Mouse (Mus musculus) liver, embryonic 15.5 days (tissue): ENCODE measurements around the gene Epm2a. TPM values are rescaled to one million over a fixed set of nuclear protein-coding genes. Genes with fewer than 3 reads are reported as not detected.
"Not testable (repeated sequence)": the region's sequence is repeated elsewhere in the genome, so short reads cannot be mapped to it uniquely, and the experiment has no call there.

Experiments
- ATAC-seq: fragments of 200-750 bp; cut with Nextera tagmentation; 2 replicates; pipeline ENCODE4 v1.8.0; 2017; ENCODE audit warnings: moderate number of reproducible peaks, mild to moderate bottlenecking, moderate library complexity; ENCODE audit not compliant: insufficient read depth
- H3K27ac ChIP-seq: fragments of 300-500 bp; sonication (generic); replicated peaks from 2 replicates; pipeline ENCODE4 v1.5.1; 2015; ENCODE audit warnings: mild to moderate bottlenecking, inconsistent platforms
- H3K27me3 ChIP-seq: fragments of 300-500 bp; sonication (generic); 2 replicates; pipeline ENCODE4 v1.6.1; 2015; ENCODE audit warnings: mild to moderate bottlenecking, inconsistent platforms
- H3K36me3 ChIP-seq: fragments of 300-500 bp; sonication (generic); replicated peaks from 2 replicates; pipeline ENCODE4 v1.6.1; 2015; ENCODE audit warnings: moderate library complexity, mild to moderate bottlenecking, inconsistent platforms
- H3K4me1 ChIP-seq: fragments of 300-500 bp; sonication (generic); replicated peaks from 2 replicates; pipeline ENCODE4 v1.6.1; 2015; ENCODE audit warnings: inconsistent platforms
- H3K4me2 ChIP-seq: fragments of 300-500 bp; sonication (generic); 2 replicates; pipeline ENCODE4 v1.6.1; 2015; ENCODE audit warnings: moderate library complexity, mild to moderate bottlenecking, inconsistent platforms
- H3K4me3 ChIP-seq: fragments of 300-500 bp; sonication (generic); replicated peaks from 2 replicates; pipeline ENCODE4 v1.5.1; 2015; ENCODE audit warnings: mild to moderate bottlenecking, inconsistent platforms
- H3K9ac ChIP-seq: fragments of 300-500 bp; sonication (generic); 2 replicates; pipeline ENCODE4 v1.6.1; 2015; ENCODE audit warnings: moderate library complexity, mild to moderate bottlenecking, inconsistent platforms
- H3K9me3 ChIP-seq: fragments of 300-500 bp; sonication (generic); replicated peaks from 2 replicates; pipeline ENCODE4 v1.6.1; 2016; ENCODE audit warnings: inconsistent platforms
- WGBS: fragments of 180-500 bp; shearing (Covaris S2); methylation state at CpG from one replicate; pipeline ENCODE4 v1.1.7; 2015; ENCODE audit warnings: mixed read lengths; ENCODE audit not compliant: insufficient replicate concordance; 5-methylcytosine and 5-hydroxymethylcytosine counted together
- polyA plus RNA-seq: library from polyadenylated mRNA; unstranded; fragments of >200 nt; fragmentation: Nextera tagmentation; extraction: Ambion mirVana; gene quantifications from 2 replicates; pipeline ENCODE4 v1.2.1, GENCODE M21; 2015

The Epm2a gene
- polyA plus RNA-seq, result 0.02 TPM in 1 of 2 replicates, not detected in the other

DNA sequence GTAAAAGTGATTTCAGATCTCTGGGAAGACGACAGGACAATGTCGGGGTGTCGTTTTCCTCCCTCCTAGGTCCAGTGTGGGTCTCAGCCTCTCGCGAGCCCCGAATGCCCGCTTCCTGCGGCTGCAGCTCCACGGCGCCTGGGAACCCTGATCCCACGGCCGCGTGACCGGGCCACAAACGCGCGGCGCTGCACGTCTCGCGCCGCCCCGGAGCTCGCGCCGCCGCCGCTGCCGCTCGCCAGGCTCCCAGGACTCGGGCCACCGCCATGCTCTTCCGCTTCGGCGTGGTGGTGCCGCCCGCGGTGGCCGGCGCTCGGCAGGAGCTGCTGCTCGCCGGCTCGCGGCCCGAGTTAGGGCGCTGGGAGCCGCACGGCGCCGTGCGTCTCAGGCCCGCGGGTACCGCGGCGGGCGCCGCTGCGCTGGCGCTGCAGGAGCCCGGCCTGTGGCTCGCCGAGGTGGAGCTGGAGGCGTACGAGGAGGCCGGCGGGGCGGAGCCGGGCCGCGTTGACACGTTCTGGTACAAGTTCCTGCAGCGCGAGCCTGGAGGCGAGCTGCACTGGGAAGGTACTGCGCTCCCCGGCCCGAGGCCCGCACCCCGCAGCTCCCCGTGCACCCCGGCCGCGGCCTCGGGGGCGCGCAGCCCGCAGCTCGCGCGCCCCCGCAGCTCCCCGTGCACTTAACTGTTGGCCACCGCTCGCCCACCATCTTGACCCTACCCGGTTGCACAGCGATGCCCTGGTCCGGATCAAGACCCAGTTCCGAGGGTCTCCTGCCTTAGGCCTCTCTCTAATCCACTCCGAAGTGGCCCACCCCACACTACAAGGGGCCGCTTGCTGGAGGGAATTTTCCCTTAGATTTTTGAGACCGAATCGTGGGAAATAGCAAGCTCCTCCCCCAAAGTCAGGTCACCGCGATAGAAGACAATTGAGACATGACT lies at the start of gene Epm2a:
Gene Epm2a, plus strand, starts transcription at position 200 of the 937 bp plus-strand sequence.
- peaks cover 8% of the 10 kb centered on the region; the same call in 1 of the 2 replicates for H3K27me3 ChIP-seq
- H3K27ac ChIP-seq, result peak within 1 kb of the TSS; percentile 84
- H3K4me3 ChIP-seq, result peak within 1 kb of the TSS; percentile 70
- H3K9ac ChIP-seq, result peak within 1 kb of the TSS; percentile 73
- H3K4me2 ChIP-seq, result peak within 1 kb of the TSS; percentile 92
- H3K4me1 ChIP-seq, result peaks cover 18% of the 10 kb centered on the region
- no peaks in the 10 kb centered on the region for H3K9me3 ChIP-seq
- ATAC-seq, result peak; percentile 98
- under 1% methylated on average over 106 of the region's 106 CpGs for WGBS
- no peaks in the 10 kb centered on the region for H3K36me3 ChIP-seq

DNA sequence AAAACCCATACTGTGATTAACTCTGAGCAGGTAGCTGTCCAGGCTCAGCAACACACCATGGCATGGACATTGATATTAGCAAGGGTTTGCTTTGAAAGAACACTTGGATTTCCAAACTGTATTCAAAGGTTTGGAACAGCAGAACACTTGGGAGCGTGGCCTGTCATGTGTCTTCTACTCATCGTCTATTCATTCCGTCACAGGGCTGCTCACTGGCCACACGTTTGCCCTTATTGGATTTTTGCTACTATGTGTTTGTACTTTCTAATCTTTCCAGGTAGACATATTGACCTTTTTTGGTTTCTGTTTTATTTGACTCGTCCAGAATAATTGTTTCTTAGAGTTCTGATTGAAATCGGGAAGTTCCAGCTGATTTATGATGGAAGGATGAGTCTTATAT lies 44.8 kb upstream of the Epm2a start:
- H3K9me3 ChIP-seq, result no peaks in the 10 kb centered on the region
- no peaks in the 10 kb centered on the region for H3K4me1 ChIP-seq
- no peak overlapping the region for H3K27ac ChIP-seq
- WGBS, result 80% methylated on average over 6 of the region's 6 CpGs
- H3K4me3 ChIP-seq, result no peak overlapping the region
- H3K36me3 ChIP-seq, result peaks cover 51% of the 10 kb centered on the region
- H3K4me2 ChIP-seq, result no peak overlapping the region
- no peak for ATAC-seq
- no peak overlapping the region for H3K9ac ChIP-seq
- no peaks in the 10 kb centered on the region for H3K27me3 ChIP-seq

DNA sequence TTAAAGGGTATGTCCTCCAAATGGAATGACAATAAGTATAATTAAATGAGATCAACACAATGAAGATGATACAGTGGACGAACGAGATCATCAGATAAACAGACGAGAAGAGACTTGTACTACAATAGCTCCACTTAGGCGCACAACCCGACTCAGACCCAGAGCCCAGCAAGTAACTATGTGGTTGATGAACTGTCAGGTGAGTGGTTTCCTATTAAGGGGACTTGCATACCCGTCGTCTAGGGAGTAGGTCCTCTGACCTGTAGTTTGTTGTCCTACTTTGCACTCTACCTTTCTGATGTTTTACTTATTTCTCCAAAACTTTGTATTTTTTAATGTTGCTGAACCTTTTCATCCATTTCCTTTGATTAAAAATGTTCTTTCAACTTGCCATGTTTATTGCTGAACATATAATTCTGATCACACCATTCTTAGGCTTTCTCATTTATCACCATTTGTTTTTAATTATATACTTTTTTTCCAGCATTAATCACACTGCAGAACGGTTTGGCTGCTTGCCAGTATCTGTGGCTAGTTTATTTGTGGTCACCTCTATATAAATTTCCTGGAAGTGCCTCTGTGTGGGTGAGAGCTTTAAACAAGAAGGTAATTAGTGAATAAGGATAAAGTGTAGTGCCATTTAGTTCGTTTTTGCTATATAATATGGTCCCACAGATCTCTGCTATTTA lies 37.7 kb upstream of the Epm2a start:
- Histone ChIP-seq H3K27me3 (no peaks in the 10 kb centered on the region), H3K4me2 (no peak overlapping the region), H3K9me3 (no peaks in the 10 kb centered on the region), H3K9ac (no peak overlapping the region), H3K4me3 (no peak overlapping the region), H3K27ac (no peak overlapping the region), H3K36me3 (peaks cover 23% of the 10 kb centered on the region), H3K4me1 (peaks cover 10% of the 10 kb centered on the region)
- ATAC-seq, result no peak
- WGBS, result 71% methylated on average over 9 of the region's 9 CpGs

DNA sequence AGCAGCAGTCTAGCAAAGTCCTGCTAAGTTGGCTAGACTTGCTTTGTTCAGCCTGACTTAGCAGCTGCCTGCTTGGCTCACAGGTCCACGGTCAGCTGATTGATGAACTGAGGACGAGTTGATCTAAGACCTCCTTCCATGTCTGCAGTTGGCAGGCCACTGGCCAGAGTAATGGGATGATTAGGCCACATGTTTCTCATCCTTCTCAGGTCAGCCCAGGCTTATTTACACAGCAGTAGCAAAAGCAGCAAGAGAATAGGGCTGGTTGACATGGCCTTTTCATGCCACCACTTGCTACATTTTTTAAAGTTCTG lies 37.2 kb upstream of the Epm2a start:
- H3K9me3 ChIP-seq, result no peaks in the 10 kb centered on the region
- no peak overlapping the region for H3K9ac ChIP-seq
- H3K4me3 ChIP-seq, result no peak overlapping the region
- no peak overlapping the region for H3K4me2 ChIP-seq
- no peaks in the 10 kb centered on the region for H3K27me3 ChIP-seq
- no peak for ATAC-seq
- no peak overlapping the region for H3K27ac ChIP-seq
- peaks cover 22% of the 10 kb centered on the region for H3K36me3 ChIP-seq
- WGBS, result 73% methylated on average over 2 of the region's 2 CpGs
- H3K4me1 ChIP-seq, result peaks cover 15% of the 10 kb centered on the region

DNA sequence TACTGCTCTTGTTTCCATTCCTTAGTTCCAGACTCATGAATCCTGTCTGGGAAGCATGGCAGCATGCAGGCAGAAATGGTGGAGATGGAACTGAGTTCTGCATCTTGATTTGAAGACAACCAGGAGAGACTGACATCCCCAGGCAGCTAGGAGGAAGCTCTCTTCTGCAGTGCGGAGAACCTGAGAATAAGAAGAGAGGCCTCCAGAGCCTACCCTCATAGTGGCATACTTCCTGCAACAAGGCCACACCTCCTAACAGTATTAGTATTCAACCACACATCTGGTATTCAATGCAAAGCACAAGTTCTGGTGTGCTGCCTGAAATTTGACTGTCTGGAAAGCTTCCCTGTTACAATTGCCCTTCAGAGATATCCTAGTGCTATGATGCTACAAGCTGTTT lies 33.3 kb upstream of the Epm2a start:
- 83% methylated on average over 1 of the region's 1 CpGs for WGBS
- Histone ChIP-seq H3K4me1 (peaks cover 15% of the 10 kb centered on the region), H3K27me3 (no peaks in the 10 kb centered on the region), H3K27ac (no peak overlapping the region), H3K36me3 (peaks cover 15% of the 10 kb centered on the region), H3K4me2 (no peak overlapping the region), H3K9ac (no peak overlapping the region), H3K4me3 (no peak overlapping the region), H3K9me3 (no peaks in the 10 kb centered on the region)
- no peak for ATAC-seq

DNA sequence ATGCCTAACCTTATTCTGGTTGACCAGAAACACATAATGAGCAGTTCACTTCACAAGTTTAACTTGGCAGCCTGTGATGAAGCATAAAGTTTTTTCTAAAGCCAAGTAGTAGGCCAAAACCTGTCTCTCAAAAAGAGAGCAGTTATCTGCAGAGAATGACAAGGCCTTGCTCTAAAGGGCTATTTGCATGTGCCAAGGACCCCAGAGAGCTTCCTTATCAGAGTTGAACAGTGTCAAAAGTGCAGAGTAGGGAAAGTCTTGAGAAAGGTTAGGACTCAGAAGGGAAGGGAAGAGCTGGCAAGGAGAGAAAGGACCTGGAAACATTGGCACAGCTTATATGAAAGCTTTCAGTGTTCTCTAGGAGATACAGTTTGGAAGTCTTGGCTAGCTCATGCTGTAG lies 32.7 kb upstream of the Epm2a start:
- no peaks in the 10 kb centered on the region for H3K9me3 ChIP-seq
- H3K4me3 ChIP-seq, result no peak overlapping the region
- H3K36me3 ChIP-seq, result peaks cover 11% of the 10 kb centered on the region
- no peak overlapping the region for H3K9ac ChIP-seq
- H3K27me3 ChIP-seq, result no peaks in the 10 kb centered on the region
- peak; percentile 64 for ATAC-seq
- H3K4me1 ChIP-seq, result peaks cover 15% of the 10 kb centered on the region
- H3K4me2 ChIP-seq, result no peak overlapping the region
- no peak overlapping the region for H3K27ac ChIP-seq

DNA sequence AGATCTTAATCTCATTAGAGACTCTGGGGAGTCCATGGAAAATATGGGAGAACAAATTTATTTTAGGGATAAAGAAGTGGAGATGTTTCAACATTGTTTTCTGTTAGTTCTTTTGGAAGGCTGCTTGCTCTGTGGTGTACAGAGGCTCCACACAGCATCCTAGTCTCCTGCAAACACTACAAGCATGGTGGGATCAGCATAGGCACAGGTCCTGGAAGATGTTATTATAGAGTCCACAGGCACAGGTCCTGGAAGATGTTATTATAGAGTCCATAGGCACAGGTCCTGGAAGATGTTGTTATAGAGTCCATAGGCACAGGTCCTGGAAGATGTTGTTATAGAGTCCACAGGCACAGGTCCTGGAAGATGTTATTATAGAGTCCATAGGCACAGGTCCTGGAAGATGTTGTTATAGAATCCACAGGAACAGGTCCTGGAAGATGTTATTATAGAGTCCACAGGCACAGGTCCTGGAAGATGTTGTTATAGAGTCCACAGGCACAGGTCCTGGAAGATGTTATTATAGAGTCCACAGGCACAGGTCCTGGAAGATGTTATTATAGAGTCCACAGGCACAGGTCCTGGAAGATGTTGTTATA lies 25.2 kb upstream of the Epm2a start:
- H3K4me3 ChIP-seq, H3K9me3 ChIP-seq, H3K27ac ChIP-seq, H3K4me2 ChIP-seq, H3K9ac ChIP-seq, ATAC-seq, H3K36me3 ChIP-seq, H3K27me3 ChIP-seq: not testable (repeated sequence)
- peaks cover 19% of the 10 kb centered on the region for H3K4me1 ChIP-seq

DNA sequence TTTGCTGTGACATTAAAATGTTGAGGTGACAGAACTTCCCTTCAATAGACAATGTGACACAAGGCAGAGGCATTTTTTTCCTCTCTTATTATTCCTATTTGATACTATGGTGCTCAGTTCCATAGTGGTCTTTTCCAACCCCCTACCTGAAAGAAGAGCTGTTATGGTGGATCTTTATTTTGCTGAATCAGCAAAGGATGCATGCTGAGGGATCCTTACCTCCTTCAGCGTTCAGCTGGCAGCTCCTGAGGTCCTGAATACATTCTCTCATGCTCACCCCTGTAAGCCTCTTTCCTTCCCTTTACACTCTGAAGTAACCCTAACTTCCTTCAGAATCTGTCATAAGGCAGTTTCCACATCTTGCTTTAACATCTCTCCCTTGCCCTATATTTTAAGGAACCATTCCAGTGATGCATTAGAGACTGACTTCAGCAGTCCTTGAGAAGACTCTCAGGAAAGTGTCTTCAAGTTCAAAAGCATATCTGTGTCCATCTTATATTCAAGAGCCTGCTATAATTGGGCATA lies 23.7 kb upstream of the Epm2a start:
- Histone ChIP-seq H3K9me3 (no peaks in the 10 kb centered on the region), H3K4me3 (no peak overlapping the region), H3K9ac (no peak overlapping the region), H3K36me3 (no peaks in the 10 kb centered on the region), H3K4me1 (peaks cover 34% of the 10 kb centered on the region), H3K4me2 (no peak overlapping the region), H3K27ac (no peak overlapping the region), H3K27me3 (no peaks in the 10 kb centered on the region)
- whole genome bisulfite sequencing, result 49% methylated on average over 1 of the region's 1 CpGs
- ATAC-seq, result no peak

DNA sequence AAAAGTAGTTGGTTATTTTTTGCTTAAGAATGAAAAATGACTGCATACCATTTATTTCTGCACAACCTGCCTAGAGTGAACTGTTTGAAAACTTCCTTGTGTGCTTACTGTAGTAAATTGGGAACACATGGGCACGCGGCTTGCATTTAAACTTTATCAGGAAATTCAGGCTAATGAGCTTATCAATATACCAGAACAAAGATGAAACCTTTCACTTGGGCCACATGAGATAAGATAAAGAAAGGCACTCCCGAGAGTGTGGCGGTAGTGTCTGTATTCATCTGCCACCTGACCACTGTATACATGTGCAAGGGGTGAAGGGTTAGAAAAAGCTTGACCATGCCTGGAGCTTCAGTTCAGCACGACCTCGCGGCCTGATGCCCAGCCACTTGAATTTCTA lies 20.9 kb upstream of the Epm2a start:
- H3K27me3 ChIP-seq, result no peaks in the 10 kb centered on the region
- peak overlapping the region; percentile 33 for H3K4me2 ChIP-seq
- H3K4me3 ChIP-seq, result no peak overlapping the region
- WGBS, result 41% methylated on average over 7 of the region's 7 CpGs
- ATAC-seq, result peak; percentile 36; the same call in 1 of the 2 replicates
- no peak overlapping the region for H3K9ac ChIP-seq
- H3K27ac ChIP-seq, result peak overlapping the region; percentile 33
- H3K36me3 ChIP-seq, result no peaks in the 10 kb centered on the region
- H3K9me3 ChIP-seq, result no peaks in the 10 kb centered on the region
- H3K4me1 ChIP-seq, result peaks cover 39% of the 10 kb centered on the region

DNA sequence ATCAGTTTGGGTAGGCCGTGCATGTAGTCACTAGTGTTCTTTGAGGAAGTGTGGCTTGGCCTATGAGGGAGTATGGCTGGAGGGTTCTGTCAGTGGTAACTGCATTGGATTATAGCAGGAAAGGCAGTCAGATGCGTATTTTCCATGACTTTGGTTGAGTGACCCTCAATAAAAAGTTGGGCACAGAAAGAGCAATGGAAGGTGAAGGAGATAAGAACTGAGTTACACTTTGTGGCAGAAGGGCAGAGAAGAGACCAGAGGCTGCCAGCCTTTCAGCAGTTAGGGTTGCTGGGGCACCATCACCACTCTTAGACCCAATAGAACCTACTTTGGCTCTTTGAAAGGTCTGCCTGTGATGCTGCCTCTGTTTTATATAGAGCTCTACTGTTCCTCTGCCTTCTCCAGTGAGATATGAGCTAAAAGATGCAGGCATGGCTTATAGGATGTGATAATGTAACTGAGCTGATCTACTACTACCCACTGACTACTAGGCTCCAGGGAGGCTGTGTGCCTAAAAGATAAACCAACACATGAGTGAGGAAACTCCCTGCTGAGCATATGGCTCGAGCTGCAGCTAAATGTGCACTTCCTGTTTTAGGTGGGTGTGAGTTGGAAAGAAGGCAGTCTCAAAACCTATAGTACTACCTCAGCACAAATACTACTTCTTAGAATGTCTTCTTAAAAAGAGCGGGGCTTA lies 19.9 kb upstream of the Epm2a start:
- Histone ChIP-seq H3K36me3 (no peaks in the 10 kb centered on the region), H3K27ac (peak overlapping the region; percentile 93), H3K4me2 (peak overlapping the region; percentile 41), H3K9me3 (no peaks in the 10 kb centered on the region), H3K9ac (0 out of 2 replicates have a peak overlapping the region, but pooled peaks have one; percentile 10), H3K27me3 (no peaks in the 10 kb centered on the region), H3K4me1 (peaks cover 39% of the 10 kb centered on the region), H3K4me3 (no peak overlapping the region)
- ATAC-seq, result peak; percentile 95
- WGBS, result 42% methylated on average over 4 of the region's 4 CpGs
